Mouse (Mus musculus): Measurements from ENCODE around the gene Sinhcaf. TPM values are rescaled to one million over a fixed set of nuclear protein-coding genes. Genes with fewer than 3 reads are reported as not detected.
A peak's percentile ranks its signal among the peaks of the same experiment; 100 is the strongest.
"Not testable (repeated sequence)": the region's sequence is repeated elsewhere in the genome, so short reads cannot be mapped to it uniquely, and the experiment has no call there.

Sinhcaf gene
- total RNA-seq (2015) (43.3 and 43.6 TPM in 2 replicates), total RNA-seq (2017) (97.8 and 122 TPM in 2 replicates)

GRCm38 (mm10) chr6:148946409-148946742 is at the start of gene Sinhcaf:
Gene Sinhcaf, minus strand, starts transcription at chr6:148946467.
- ATAC-seq (replicated peaks; ENCODE audit: poor library complexity) = peak; percentile 76

GRCm38 (mm10) chr6:148994327-148994999 is 48.2 kb upstream of the Sinhcaf start:
- peak; percentile 63 for ATAC-seq (replicated peaks; ENCODE audit: poor library complexity)

- peak; percentile 81 for ATAC-seq (replicated peaks; ENCODE audit: poor library complexity)
Observed at GRCm38 (mm10) chr6:148993117-148994077, 47.1 kb upstream of the Sinhcaf start.

- no peak for ATAC-seq (replicated peaks; ENCODE audit: poor library complexity)
Observed at GRCm38 (mm10) chr6:148992373-148993116, 46.3 kb upstream of the Sinhcaf start.

- no peak for ATAC-seq (replicated peaks; ENCODE audit: poor library complexity)
Observed at GRCm38 (mm10) chr6:148991660-148992372, 45.5 kb upstream of the Sinhcaf start.

GRCm38 (mm10) chr6:148989792-148990491 is 43.7 kb upstream of the Sinhcaf start:
- ATAC-seq (replicated peaks; ENCODE audit: poor library complexity) = not testable (repeated sequence)

GRCm38 (mm10) chr6:148986003-148986402 is 39.7 kb upstream of the Sinhcaf start:
- ATAC-seq (replicated peaks; ENCODE audit: poor library complexity) = peak; percentile 94

- peak; percentile 95 for ATAC-seq (replicated peaks; ENCODE audit: poor library complexity)
Observed at GRCm38 (mm10) chr6:148980495-148980894, 34.2 kb upstream of the Sinhcaf start.

- ATAC-seq (replicated peaks; ENCODE audit: poor library complexity) = no peak
Observed at GRCm38 (mm10) chr6:148975096-148975495, 28.8 kb upstream of the Sinhcaf start.

GRCm38 (mm10) chr6:148972891-148973290 is 26.6 kb upstream of the Sinhcaf start:
- ATAC-seq (replicated peaks; ENCODE audit: poor library complexity) = no peak

- no peak for ATAC-seq (replicated peaks; ENCODE audit: poor library complexity)
Observed at GRCm38 (mm10) chr6:148972059-148972848, 26.0 kb upstream of the Sinhcaf start.

- ATAC-seq (replicated peaks; ENCODE audit: poor library complexity) = peak; percentile 72
Observed at GRCm38 (mm10) chr6:148971385-148971940, 25.2 kb upstream of the Sinhcaf start.

GRCm38 (mm10) chr6:148961285-148961684 is 15.0 kb upstream of the Sinhcaf start:
- ATAC-seq (replicated peaks; ENCODE audit: poor library complexity) = no peak

- no peak for ATAC-seq (replicated peaks; ENCODE audit: poor library complexity)
Observed at GRCm38 (mm10) chr6:148959540-148960238, 13.4 kb upstream of the Sinhcaf start.

- peak; percentile 64 for ATAC-seq (replicated peaks; ENCODE audit: poor library complexity)
Observed at GRCm38 (mm10) chr6:148958712-148959111, 12.4 kb upstream of the Sinhcaf start.

- ATAC-seq (replicated peaks; ENCODE audit: poor library complexity) = no peak
Observed at GRCm38 (mm10) chr6:148957046-148957445, 10.8 kb upstream of the Sinhcaf start.

- no peak for ATAC-seq (replicated peaks; ENCODE audit: poor library complexity)
Observed at GRCm38 (mm10) chr6:148955641-148956420, 9.6 kb upstream of the Sinhcaf start.

Measured in megakaryocyte progenitor cell, adult 5-6 weeks (primary cell).